Mouse (Mus musculus) bone marrow, adult 2 months (tissue): ENCODE measurements at regions not wholly inside any gene's neighbourhood (a gene's known extent, or its start where the extent isn't known, plus 50 kb on each side); places are given as distances from the start of the nearest gene placed in this dataset.

Source experiments
- H3K27ac ChIP-seq: fragments of 200-500 bp; 2 replicates; pipeline ENCODE4 v1.5.1; 2012; ENCODE audit warnings: low read depth, mild to moderate bottlenecking, control low read depth, inconsistent platforms, low read length; ENCODE audit not compliant: control insufficient read depth, poor library complexity, insufficient read depth
- H3K4me1 ChIP-seq: fragments of 200-500 bp; 2 replicates; pipeline ENCODE4 v1.6.1; 2011; ENCODE audit warnings: low read length; ENCODE audit not compliant: control insufficient read depth, insufficient read depth
- H3K4me3 ChIP-seq: fragments of 200-500 bp; replicated peaks from 2 replicates; pipeline ENCODE3; 2011; ENCODE audit warnings: mild to moderate bottlenecking, low read depth, low read length, control low read depth; ENCODE audit not compliant: control insufficient read depth
- CTCF ChIP-seq: fragments of 200-500 bp; IDR thresholded peaks from 2 replicates; pipeline ENCODE4 v1.5.1; 2011; ENCODE audit warnings: low read length, control low read depth; ENCODE audit not compliant: control insufficient read depth, insufficient read depth
- POLR2A ChIP-seq: fragments of 200-500 bp; IDR thresholded peaks from 2 replicates; pipeline ENCODE4 v1.6.1; 2011; ENCODE audit warnings: low read depth, mild to moderate bottlenecking, control low read depth, low read length, borderline replicate concordance; ENCODE audit not compliant: control insufficient read depth
- WGBS: fragments of 180-500 bp; shearing (Covaris S2); methylation state at CpG from one replicate; pipeline ENCODE4 v1.1.7; 2018; 5-methylcytosine and 5-hydroxymethylcytosine counted together

DNA sequence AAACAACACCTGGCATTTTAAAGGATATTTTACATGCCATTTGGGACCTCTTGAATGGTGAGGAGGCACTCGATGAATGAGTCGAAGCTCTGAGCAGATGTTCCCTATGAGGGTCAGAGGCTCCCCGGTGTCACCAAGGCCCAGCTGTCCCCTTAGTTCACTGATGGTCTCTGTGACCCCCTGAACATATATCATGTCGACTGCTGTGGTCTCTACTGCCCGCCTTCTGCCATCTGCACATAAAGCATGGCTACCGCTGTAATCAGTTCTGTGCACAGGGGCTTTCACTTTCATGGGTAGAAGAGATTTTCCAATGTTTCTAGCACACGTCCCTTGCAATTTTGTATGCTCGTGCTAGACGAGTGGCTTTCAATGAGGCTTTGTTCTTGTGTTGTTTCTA, 607.8 kb downstream of the Plekhb2 start:
- WGBS = 80% methylated on average over 9 of the region's 9 CpGs
- H3K27ac ChIP-seq = no peak overlapping the region
- TF ChIP-seq CTCF = no peak
- no peak overlapping the region for H3K4me3 ChIP-seq
- no peaks in the 10 kb centered on the region for H3K4me1 ChIP-seq

DNA sequence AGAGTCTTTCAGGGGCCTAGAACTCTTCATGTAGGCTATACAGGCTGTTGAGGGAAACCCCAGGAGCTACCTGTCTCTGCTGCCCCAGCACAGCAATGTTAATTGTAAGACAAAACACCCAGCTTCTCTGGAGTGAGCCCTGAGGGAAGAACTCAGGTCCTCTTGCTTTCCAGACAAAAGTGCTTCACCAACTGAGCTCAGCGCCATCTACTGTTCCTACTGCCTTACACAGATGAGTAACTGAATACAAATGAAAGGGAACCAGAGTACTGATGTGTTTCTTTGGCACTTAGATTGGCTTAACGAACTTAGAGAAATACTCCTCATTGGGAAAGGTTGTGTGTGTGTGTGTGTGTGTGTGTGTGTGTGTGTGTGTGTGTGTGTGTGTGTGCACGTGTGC, 603.1 kb upstream of the Hs6st1 start:
- Histone ChIP-seq H3K27ac (no peak overlapping the region), H3K4me1 (no peaks in the 10 kb centered on the region), H3K4me3 (no peak overlapping the region)
- WGBS = 39% methylated on average over 3 of the region's 3 CpGs
- TF ChIP-seq CTCF (no peak), POLR2A (no peak)

DNA sequence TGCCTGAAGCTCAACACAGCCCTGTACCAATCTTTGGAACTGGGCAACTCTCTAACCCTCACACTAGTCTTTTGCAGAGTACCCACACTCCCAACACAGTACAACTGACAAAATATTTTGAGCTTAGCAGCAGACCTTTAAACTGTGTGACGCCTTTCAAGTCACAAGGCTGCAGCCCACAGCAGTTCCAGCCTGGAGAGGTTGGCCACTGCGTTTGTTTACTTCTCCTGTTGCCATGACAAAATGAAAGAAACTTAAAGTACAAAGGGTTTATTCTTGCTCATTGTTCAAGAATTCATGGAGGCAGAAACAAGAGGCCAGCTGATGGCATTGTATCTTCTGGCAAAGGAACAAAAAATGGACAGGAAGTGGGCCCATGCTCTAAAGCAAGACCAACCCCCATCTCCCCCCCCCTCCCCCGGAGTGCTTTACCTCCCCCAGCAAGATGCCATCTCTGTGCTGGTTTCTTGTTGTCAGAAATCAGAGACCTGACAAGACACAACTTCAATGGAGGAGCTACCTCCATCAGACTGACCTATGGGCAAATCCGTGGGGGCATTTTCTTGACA, 598.9 kb upstream of the Hs6st1 start:
- TF ChIP-seq POLR2A (no peak), CTCF (no peak)
- Histone ChIP-seq H3K4me3 (no peak overlapping the region), H3K4me1 (no peaks in the 10 kb centered on the region), H3K27ac (no peak overlapping the region)
- 77% methylated on average over 4 of the region's 4 CpGs for WGBS

DNA sequence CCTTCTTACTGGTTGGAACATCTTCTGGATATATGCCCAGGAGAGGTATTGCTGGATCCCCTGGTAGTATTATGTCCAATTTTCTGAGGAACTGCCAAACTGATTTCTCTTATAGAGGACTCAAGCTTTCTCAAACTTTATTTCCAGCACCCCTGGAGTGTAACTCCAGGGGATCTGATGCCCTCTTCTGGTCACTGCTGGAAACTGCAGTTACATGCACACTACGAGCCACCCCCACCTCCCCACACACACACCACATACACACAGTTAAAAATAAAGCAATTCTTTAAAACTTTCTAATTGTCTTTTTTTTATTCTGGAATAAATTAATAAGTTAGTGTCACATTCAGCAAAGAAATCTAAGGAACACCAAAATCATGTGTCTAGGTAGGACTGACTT, 589.9 kb upstream of the Hs6st1 start:
- Histone ChIP-seq H3K27ac (no peak overlapping the region), H3K4me1 (no peaks in the 10 kb centered on the region), H3K4me3 (no peak overlapping the region)
- WGBS = 84% methylated on average over 1 of the region's 1 CpGs
- TF ChIP-seq POLR2A = no peak
- TF ChIP-seq CTCF = no peak

DNA sequence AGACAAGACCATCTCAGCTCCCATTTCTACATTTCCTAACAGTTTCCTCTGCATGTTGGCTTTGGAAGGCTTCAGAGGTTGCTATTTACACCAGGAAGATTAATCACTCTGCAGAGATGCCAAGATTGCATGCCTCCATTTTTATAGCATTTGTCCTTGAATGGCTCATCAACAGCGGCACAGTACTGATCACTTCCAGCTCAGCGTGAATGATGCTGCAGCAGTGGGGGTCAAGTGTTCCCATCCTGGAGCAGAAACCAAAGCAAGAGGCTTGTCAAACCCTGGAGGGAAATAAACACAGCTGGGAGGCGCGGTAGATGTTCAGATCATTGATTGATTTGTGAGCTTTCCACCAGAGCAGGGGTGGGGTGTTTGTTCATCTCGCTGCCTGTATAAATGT, 572.2 kb upstream of the Hs6st1 start:
- Histone ChIP-seq H3K4me3 (no peak overlapping the region), H3K27ac (no peak overlapping the region), H3K4me1 (no peaks in the 10 kb centered on the region; the same call in 1 of the 2 replicates)
- WGBS = 76% methylated on average over 5 of the region's 5 CpGs
- TF ChIP-seq POLR2A (no peak), CTCF (no peak)

DNA sequence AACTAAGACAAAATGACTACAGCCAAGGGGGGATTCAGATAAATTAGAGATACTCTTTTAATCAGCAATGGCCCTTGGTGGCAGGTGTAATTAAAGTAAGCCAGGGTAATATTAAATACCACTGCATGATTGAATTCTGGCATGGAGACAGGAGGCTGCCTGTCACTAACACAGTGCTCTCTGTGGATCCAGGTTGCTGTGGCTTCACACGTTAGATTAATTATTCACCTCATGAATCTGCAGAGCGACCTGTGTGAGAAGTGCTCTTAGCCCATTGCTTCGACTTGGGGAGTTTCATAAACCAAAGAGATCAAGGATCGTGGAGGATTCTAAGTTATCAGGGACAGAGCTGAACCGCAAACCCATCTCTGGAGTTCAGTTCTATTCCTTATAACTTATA, 545.2 kb upstream of the Hs6st1 start:
- no peak overlapping the region for H3K27ac ChIP-seq
- 83% methylated on average over 5 of the region's 5 CpGs for WGBS
- no peak overlapping the region for H3K4me3 ChIP-seq
- no peak for TF ChIP-seq CTCF
- TF ChIP-seq POLR2A = no peak
- no peaks in the 10 kb centered on the region for H3K4me1 ChIP-seq

DNA sequence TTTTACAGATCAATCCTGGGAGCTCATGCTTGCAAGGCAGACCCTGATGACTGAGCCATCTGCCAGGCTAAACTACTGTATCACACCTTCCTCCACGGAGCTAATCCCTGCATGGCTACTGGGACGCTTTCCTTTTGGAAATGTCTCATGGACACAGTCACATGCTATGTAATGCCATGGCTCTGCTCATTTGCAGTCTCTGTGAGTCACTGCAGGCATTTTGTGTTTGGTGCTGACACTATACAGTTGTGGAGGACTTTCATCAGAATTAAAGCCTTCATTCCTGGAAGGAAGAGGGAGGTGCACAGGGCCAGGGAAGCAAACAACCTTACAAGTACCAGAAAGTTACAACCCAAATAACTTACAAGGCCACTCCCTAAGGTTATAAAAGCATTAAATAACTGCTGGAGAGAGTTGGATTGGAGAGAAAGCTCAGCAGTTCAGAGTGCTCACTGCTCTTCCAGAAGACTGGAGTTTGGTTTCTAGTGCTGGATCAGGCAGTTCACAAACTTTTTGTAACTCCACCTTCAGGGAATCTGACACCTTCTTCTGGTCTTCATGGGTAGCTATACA, 544.3 kb upstream of the Hs6st1 start:
- Histone ChIP-seq H3K4me1 (no peaks in the 10 kb centered on the region), H3K4me3 (no peak overlapping the region), H3K27ac (no peak overlapping the region)
- TF ChIP-seq CTCF (no peak), POLR2A (no peak)
- WGBS = 69% methylated on average over 2 of the region's 2 CpGs

DNA sequence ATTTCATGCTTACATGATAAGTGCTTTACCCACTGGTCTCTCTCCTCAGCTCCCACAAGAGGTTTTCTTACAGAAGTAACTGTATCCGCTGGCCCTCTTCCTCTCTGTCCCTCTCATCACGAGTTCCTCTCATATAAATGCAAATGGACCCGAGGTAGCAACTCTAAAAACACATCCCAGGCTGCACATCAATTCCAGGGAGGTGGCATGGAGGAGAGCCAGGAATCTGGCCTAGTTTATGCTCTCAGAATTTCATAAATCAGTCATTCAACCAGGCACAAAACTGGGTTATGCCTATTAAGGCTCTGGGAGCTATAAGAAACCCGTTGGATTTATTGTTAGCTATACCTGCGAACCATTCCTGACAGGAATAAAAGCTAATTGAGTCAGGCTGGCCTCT, 543.4 kb upstream of the Hs6st1 start:
- H3K27ac ChIP-seq = no peak overlapping the region
- no peak overlapping the region for H3K4me3 ChIP-seq
- H3K4me1 ChIP-seq = no peaks in the 10 kb centered on the region
- WGBS = 57% methylated on average over 5 of the region's 5 CpGs
- TF ChIP-seq CTCF (no peak), POLR2A (no peak)
